Mouse (Mus musculus) liver, embryonic 14.5 days (tissue): Measurements from ENCODE around the gene Sys1. TPM values are rescaled to one million over a fixed set of nuclear protein-coding genes. Genes with fewer than 3 reads are reported as not detected.

ENCODE experiments used
- ATAC-seq: fragments of 200-750 bp; cut with Nextera tagmentation; 2 replicates; pipeline ENCODE4 v1.8.0; 2017; ENCODE audit warnings: moderate number of reproducible peaks, mild to moderate bottlenecking, moderate library complexity; ENCODE audit not compliant: insufficient read depth
- DNase-seq, 3 experiments: peaks; one replicate each; pipeline ENCODE4 v3.0.0-alpha.2; 2012 to 2013; ENCODE audit warnings: low read depth in 3 of 3, low spot score in 3 of 3
- H3K27ac ChIP-seq: fragments of 300-500 bp; sonication (generic); 2 replicates; pipeline ENCODE4 v1.5.1; 2014; ENCODE audit warnings: moderate library complexity, mild to moderate bottlenecking, control low read depth, inconsistent platforms
- H3K27me3 ChIP-seq: fragments of 300-500 bp; sonication (generic); 2 replicates; pipeline ENCODE4 v1.6.1; 2014; ENCODE audit warnings: mild to moderate bottlenecking, low read length, moderate library complexity; ENCODE audit not compliant: control insufficient read depth, insufficient read depth
- H3K36me3 ChIP-seq: fragments of 300-500 bp; sonication (generic); replicated peaks from 2 replicates; pipeline ENCODE4 v1.6.1; 2014; ENCODE audit warnings: low read depth; ENCODE audit not compliant: control insufficient read depth, insufficient read depth
- H3K4me1 ChIP-seq, 2 experiments: fragments of 200-500 bp in 1 of 2; fragments of 300-500 bp in 1 of 2; sonication (generic) in 1 of 2; replicated peaks; 2 replicates each; pipeline ENCODE4 v1.6.1; 2012 to 2014; ENCODE audit warnings: antibody characterized with exemption in 1 of 2, inconsistent platforms in 1 of 2, low read length in 1 of 2; ENCODE audit not compliant: control insufficient read depth in 2 of 2, insufficient read depth in 2 of 2
- H3K4me2 ChIP-seq: fragments of 300-500 bp; sonication (generic); 2 replicates; pipeline ENCODE4 v1.6.1; 2014; ENCODE audit warnings: low read depth, mild to moderate bottlenecking, control low read depth, moderate library complexity
- H3K4me3 ChIP-seq, 2 experiments: fragments of 200-500 bp in 1 of 2; fragments of 300-500 bp in 1 of 2; sonication (generic) in 1 of 2; 2 replicates each; pipeline ENCODE4 v1.5.1; 2012 to 2014; ENCODE audit warnings: low read depth in 2 of 2, low read length in 2 of 2, mild to moderate bottlenecking in 2 of 2, control low read depth in 1 of 2, inconsistent platforms in 1 of 2, moderate library complexity in 1 of 2; ENCODE audit not compliant: insufficient read depth in 1 of 2
- H3K9ac ChIP-seq: fragments of 300-500 bp; sonication (generic); replicated peaks from 2 replicates; pipeline ENCODE4 v1.6.1; 2014; ENCODE audit warnings: mild to moderate bottlenecking, control low read depth, moderate library complexity
- H3K9me3 ChIP-seq: fragments of 300-500 bp; sonication (generic); 2 replicates; pipeline ENCODE4 v1.6.1; 2016; ENCODE audit warnings: low read length, mixed read lengths; ENCODE audit not compliant: control insufficient read depth
- CTCF ChIP-seq: IDR thresholded peaks from 2 replicates; pipeline ENCODE4 v1.5.1; 2016; ENCODE audit warnings: antibody characterized with exemption, low read depth, control low read depth
- EP300 ChIP-seq: IDR thresholded peaks from 2 replicates; pipeline ENCODE4 v1.6.1; 2016; ENCODE audit warnings: antibody characterized with exemption, low read depth
- WGBS: fragments of 180-500 bp; shearing (Covaris S2); extraction: QIAGEN DNeasy Blood & Tissue Kit; methylation state at CpG from one replicate; pipeline ENCODE4 v1.1.7; 2014; ENCODE audit not compliant: insufficient replicate concordance; 5-methylcytosine and 5-hydroxymethylcytosine counted together
- polyA plus RNA-seq, 2 experiments: library from polyadenylated mRNA; depleted of rRNA in 1 of 2; stranded (reverse) in 1 of 2; unstranded in 1 of 2; fragments of >200 nt; fragmentation: Nextera tagmentation in 1 of 2; extraction: Ambion mirVana in 1 of 2; gene quantifications; 2 replicates each; pipeline versions ENCODE4 v1.2.1 to v1.2.3; 2012 to 2014

Gene Sys1
- polyA plus RNA-seq, 2 experiments, result 15.9 to 30.7 TPM

DNA sequence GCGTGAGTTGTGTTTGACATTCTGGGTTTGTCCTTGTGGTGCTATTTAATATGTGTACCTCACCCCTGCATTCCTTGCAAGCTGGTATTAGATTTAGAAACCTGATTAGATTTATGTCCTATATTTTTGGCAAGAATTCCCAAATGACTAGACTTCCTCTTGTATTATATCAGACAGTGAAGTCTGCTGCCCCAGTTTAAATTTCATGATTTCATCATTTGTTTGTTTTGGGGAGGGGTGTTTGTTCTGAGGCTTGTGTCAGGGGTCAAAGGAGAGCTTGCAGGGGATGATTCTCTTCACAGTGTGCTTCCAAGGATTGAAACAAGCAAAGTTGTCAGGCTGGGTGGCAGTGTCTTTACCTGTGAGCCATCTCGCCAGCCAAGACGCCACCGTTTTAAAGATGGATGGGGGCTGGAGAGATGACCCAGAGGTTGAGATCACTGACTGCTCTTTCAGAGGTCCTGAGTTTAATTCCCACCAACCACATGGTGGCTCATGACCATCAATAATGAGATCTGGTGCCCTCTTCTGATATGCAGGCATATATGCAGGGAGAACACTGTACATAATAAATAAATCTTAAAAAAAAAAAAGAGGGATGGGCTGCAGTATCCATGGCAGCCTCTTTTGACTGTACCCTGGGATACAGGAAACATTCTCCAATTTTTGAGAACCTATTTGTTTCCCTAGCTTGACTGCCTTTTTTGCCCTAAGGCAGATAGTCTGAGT, 49.0 kb downstream of the Sys1 start:
- no peak overlapping the region for H3K27ac ChIP-seq

GRCm38 (mm10) chr2:164507811-164508210, 51.0 kb downstream of the Sys1 start:
- H3K9ac ChIP-seq, result no peak overlapping the region
- no peak overlapping the region for H3K4me2 ChIP-seq
- ATAC-seq, result no peak
- H3K27ac ChIP-seq, result no peak overlapping the region
- H3K4me3 ChIP-seq, result no peak overlapping the region
- no peak for DNase-seq
- no peak for TF ChIP-seq CTCF
- TF ChIP-seq EP300, result no peak
- H3K36me3 ChIP-seq, result peaks cover 19% of the 10 kb centered on the region
- 83% methylated on average over 19 of the region's 19 CpGs for WGBS
- no peaks in the 10 kb centered on the region for H3K27me3 ChIP-seq
- peaks cover 0 to 6% of the 10 kb centered on the region in 2 experiments; a peak in 1 of 4 replicates for H3K4me1 ChIP-seq
- H3K9me3 ChIP-seq, result peaks cover 3% of the 10 kb centered on the region; the same call in 1 of the 2 replicates

More for the DNA sequence above, 49.0 kb downstream of the Sys1 start:
- 73% methylated on average over 4 of the region's 4 CpGs for WGBS
- Histone ChIP-seq H3K4me3 (no peak overlapping the region), H3K9me3 (peaks cover 3% of the 10 kb centered on the region; the same call in 1 of the 2 replicates), H3K36me3 (peaks cover 20% of the 10 kb centered on the region), H3K4me1 (no peaks in the 10 kb centered on the region), H3K4me2 (no peak overlapping the region), H3K27me3 (no peaks in the 10 kb centered on the region), H3K9ac (no peak overlapping the region)
- TF ChIP-seq CTCF (no peak), EP300 (no peak)
- DNase-seq (no peak), ATAC-seq (no peak)

DNA sequence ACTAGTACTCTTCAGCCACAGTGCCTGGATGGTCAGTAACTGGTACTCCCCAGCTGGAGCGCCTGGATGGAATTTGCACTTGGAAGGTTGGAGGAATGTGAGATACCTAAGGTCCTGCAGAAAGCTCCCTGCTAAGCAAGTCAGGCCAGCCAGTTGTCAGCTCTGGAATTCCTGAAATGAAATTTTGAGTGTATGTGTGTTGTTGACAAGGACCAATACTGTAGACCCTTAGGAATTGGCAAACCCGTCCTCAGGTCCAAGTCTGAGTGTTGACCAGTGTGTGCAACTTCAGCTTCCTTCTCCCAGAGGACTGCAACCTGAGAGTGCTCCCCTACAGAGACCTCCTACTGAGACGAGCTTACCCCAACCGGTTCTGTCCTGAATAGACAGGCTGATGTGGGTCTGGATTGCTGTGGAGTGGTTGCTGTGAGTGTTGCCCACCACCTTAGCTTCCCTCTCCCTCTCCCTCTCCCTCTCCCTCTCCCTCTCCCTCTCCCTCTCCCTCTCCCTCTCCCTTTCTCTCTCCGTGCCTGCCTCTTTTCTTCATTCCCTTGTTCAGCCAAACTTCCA, 53.9 kb downstream of the Sys1 start:
- WGBS, result 33% methylated on average over 5 of the region's 5 CpGs
- Histone ChIP-seq H3K4me2 (no peak overlapping the region), H3K36me3 (peaks cover 3% of the 10 kb centered on the region; the same call in 1 of the 2 replicates), H3K9me3 (no peaks in the 10 kb centered on the region), H3K27ac (no peak overlapping the region), H3K4me3 (no peak overlapping the region), H3K27me3 (no peaks in the 10 kb centered on the region), H3K4me1 (peaks cover 0 to 9% of the 10 kb centered on the region in 2 experiments; a peak in 1 of 4 replicates), H3K9ac (no peak overlapping the region)
- no peak for DNase-seq
- TF ChIP-seq EP300 (no peak), CTCF (no peak)
- ATAC-seq, result no peak

DNA sequence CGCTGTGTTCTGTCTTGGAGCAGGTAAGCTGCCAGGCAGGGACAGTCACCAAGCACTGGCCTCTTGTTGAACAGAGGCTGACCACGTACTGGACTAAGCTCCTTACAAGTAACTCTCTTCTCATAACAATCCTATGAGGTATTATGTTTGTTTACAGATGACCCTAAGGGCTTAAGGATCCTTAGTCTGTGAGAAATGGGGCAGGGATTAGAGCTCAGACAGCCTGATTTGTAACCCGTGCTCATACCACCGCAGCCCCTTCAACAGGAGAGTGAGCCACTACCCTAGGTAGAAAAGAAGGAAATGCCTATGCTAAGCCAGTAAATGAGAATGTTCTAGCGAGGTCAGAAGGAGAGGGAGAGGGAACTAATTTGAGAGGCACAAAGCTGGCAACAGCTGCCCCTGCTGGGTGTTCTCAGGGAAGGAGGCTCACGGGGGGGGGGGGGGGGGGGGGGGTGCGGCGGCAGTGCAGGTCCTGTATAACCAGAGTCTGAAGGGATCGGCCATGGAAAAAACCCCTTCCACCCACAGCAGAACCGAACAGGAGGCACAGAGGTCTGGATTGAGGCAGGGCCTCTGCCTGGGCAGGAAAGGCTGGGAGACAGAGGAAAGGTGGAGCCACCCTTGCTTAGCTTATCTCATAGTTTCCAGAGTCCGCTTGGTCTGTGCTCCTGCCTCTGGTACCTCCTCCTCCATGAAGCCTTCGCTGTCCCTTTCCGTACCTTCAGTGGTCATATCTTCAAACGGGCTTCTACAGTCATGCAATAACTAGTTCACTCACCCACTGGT, 55.6 kb downstream of the Sys1 start:
- no peaks in the 10 kb centered on the region for H3K36me3 ChIP-seq
- no peak for TF ChIP-seq CTCF
- TF ChIP-seq EP300, result no peak
- WGBS, result 31% methylated on average over 11 of the region's 14 CpGs
- DNase-seq, result no peak
- no peaks in the 10 kb centered on the region for H3K9me3 ChIP-seq
- no peaks in the 10 kb centered on the region for H3K27me3 ChIP-seq
- H3K4me3 ChIP-seq, result no peak overlapping the region
- no peak overlapping the region for H3K4me2 ChIP-seq
- peak; percentile 44; the same call in 1 of the 2 replicates for ATAC-seq
- peaks cover 0 to 9% of the 10 kb centered on the region in 2 experiments; a peak in 1 of 4 replicates for H3K4me1 ChIP-seq
- no peak overlapping the region for H3K9ac ChIP-seq
- no peak overlapping the region for H3K27ac ChIP-seq

DNA sequence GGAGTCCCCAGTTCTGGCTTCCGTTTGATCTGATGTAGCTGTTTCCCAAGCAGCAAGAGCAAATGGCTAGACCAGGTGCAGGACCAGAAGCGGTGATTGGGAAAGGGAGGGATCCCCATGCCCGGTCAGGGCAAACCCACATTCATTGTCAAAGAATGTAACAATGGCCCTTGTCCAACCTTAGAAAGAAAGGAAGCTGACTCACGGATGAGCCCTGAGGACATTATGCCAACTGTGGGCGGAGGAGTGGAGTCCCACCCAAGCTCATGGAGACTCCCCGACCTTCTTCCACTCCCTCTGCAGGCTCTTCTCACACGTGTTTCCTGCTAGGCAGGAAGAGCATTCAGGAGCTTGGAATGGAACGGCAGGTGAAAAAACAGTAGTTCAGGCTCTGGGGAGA, 56.6 kb downstream of the Sys1 start:
- DNase-seq (no peak), ATAC-seq (no peak)
- no peak overlapping the region for H3K4me2 ChIP-seq
- H3K4me3 ChIP-seq, result no peak overlapping the region
- H3K36me3 ChIP-seq, result no peaks in the 10 kb centered on the region
- TF ChIP-seq CTCF (no peak), EP300 (no peak)
- H3K9me3 ChIP-seq, result no peaks in the 10 kb centered on the region
- no peak overlapping the region for H3K27ac ChIP-seq
- H3K9ac ChIP-seq, result no peak overlapping the region
- H3K4me1 ChIP-seq, result peaks cover 0 to 9% of the 10 kb centered on the region in 2 experiments; a peak in 1 of 4 replicates
- no peaks in the 10 kb centered on the region for H3K27me3 ChIP-seq
- 36% methylated on average over 8 of the region's 8 CpGs for WGBS
